Mouse (Mus musculus) limb, embryonic 11.5 days (tissue): ENCODE data around the gene Ppp1r12a. TPM values are rescaled to one million over a fixed set of nuclear protein-coding genes. Genes with fewer than 3 reads are reported as not detected.

ENCODE experiments used
- ATAC-seq: fragments of 200-750 bp; cut with Nextera tagmentation; 2 replicates; pipeline ENCODE4 v1.8.0; 2017; ENCODE audit warnings: low read depth; ENCODE audit not compliant: insufficient number of reproducible peaks, low FRiP score, low TSS enrichment
- DNase-seq: peaks from one replicate; pipeline ENCODE4 v3.0.0-alpha.2; 2015; ENCODE audit warnings: low spot score
- H3K27ac ChIP-seq: fragments of 300-500 bp; sonication (generic); replicated peaks from 2 replicates; pipeline ENCODE4 v1.5.1; 2014; ENCODE audit warnings: low read depth, mild to moderate bottlenecking, low read length
- H3K27me3 ChIP-seq: fragments of 300-500 bp; sonication (generic); 2 replicates; pipeline ENCODE4 v1.6.1; 2014; ENCODE audit warnings: mild to moderate bottlenecking, low read length, mixed read lengths; ENCODE audit not compliant: control insufficient read depth, insufficient read depth
- H3K36me3 ChIP-seq: fragments of 300-500 bp; sonication (generic); 2 replicates; pipeline ENCODE4 v1.6.1; 2014; ENCODE audit warnings: mild to moderate bottlenecking, low read length, moderate library complexity, mixed read lengths; ENCODE audit not compliant: control insufficient read depth, insufficient read depth
- H3K4me1 ChIP-seq: fragments of 300-500 bp; sonication (generic); 2 replicates; pipeline ENCODE4 v1.6.1; 2014; ENCODE audit warnings: low read length, mixed read lengths; ENCODE audit not compliant: control insufficient read depth, insufficient read depth
- H3K4me2 ChIP-seq: fragments of 300-500 bp; sonication (generic); 2 replicates; pipeline ENCODE4 v1.6.1; 2014; ENCODE audit warnings: low read depth, mild to moderate bottlenecking, moderate library complexity; ENCODE audit not compliant: severe bottlenecking
- H3K4me3 ChIP-seq: fragments of 300-500 bp; sonication (generic); 2 replicates; pipeline ENCODE4 v1.5.1; 2014; ENCODE audit warnings: low read depth, low read length
- H3K9ac ChIP-seq: fragments of 300-500 bp; sonication (generic); 2 replicates; pipeline ENCODE4 v1.6.1; 2014; ENCODE audit warnings: mild to moderate bottlenecking, low read length
- H3K9me3 ChIP-seq: fragments of 300-500 bp; sonication (generic); 2 replicates; pipeline ENCODE4 v1.6.1; 2016; ENCODE audit warnings: low read length; ENCODE audit not compliant: control insufficient read depth
- WGBS: fragments of 180-500 bp; shearing (Covaris S2); extraction: QIAGEN DNeasy Blood & Tissue Kit; methylation state at CpG from one replicate; pipeline ENCODE4 v1.1.7; 2014; 5-methylcytosine and 5-hydroxymethylcytosine counted together
- polyA plus RNA-seq: library from polyadenylated mRNA; unstranded; fragments of >200 nt; fragmentation: Nextera tagmentation; extraction: Ambion mirVana; gene quantifications from 2 replicates; pipeline ENCODE4 v1.2.1, GENCODE M21; 2014

The Ppp1r12a gene
- polyA plus RNA-seq, 1 experiment from 2014 or later, result 75.1 TPM

DNA sequence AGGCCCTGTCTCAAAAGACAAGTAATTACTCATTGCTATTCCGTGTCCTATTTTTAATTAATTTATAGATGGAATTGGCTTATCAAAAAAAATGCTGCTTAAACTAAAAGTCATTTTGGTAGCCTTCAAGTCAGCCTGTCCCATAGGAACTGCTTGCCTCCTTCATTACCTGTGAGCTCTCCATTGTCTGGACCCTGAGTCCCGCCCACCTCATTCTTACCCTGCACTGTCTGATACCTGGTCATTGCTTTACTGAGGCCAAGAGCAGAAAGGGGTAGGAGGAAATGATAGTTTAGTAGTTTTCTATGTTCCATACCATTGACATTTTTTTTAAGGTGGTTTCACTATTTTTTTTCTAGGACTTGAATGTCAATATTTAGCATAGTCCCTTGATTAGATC, 121.4 kb downstream of the Ppp1r12a start:
- Histone ChIP-seq H3K4me1 (no peaks in the 10 kb centered on the region), H3K27me3 (no peaks in the 10 kb centered on the region), H3K9ac (no peak overlapping the region), H3K36me3 (0 out of 2 replicates have a peak, but pooled peaks cover 2% of the 10 kb centered on the region), H3K4me3 (no peak overlapping the region), H3K4me2 (no peak overlapping the region), H3K27ac (no peak overlapping the region), H3K9me3 (no peaks in the 10 kb centered on the region)
- ATAC-seq (no peak), DNase-seq (no peak)
- 89% methylated on average over 2 of the region's 2 CpGs for WGBS

DNA sequence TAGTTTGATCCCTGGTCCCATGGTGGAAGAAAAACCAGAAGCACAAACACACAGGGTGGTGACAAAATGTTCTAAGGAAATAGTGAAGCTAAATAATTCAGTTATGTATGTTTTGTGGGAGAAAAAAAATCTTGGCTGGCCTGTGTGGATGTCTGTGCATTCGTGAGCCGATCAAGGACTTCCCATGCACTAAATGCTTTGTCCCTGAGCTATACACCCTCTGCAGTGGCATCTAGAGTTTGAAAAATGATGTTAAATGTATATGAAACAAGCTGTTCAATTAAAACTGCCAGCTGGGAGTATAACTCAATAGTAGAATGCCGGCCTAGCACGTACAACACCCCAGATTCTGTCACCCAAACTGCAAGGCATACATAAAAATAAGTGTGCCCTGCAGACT, 121.8 kb downstream of the Ppp1r12a start:
- Histone ChIP-seq H3K27ac (no peak overlapping the region), H3K9ac (no peak overlapping the region), H3K9me3 (no peaks in the 10 kb centered on the region), H3K36me3 (0 out of 2 replicates have a peak, but pooled peaks cover 2% of the 10 kb centered on the region), H3K4me3 (no peak overlapping the region), H3K4me2 (no peak overlapping the region), H3K27me3 (no peaks in the 10 kb centered on the region), H3K4me1 (no peaks in the 10 kb centered on the region)
- DNase-seq (peak; percentile 12), ATAC-seq (no peak)
- 93% methylated on average over 4 of the region's 4 CpGs for WGBS

GRCm38 (mm10) chr10:108284445-108284844, 122.5 kb downstream of the Ppp1r12a start:
- H3K27ac ChIP-seq, result no peak overlapping the region
- H3K27me3 ChIP-seq, result no peaks in the 10 kb centered on the region
- no peak overlapping the region for H3K4me3 ChIP-seq
- DNase-seq (peak; percentile 14), ATAC-seq (no peak)
- no peak overlapping the region for H3K9ac ChIP-seq
- H3K4me1 ChIP-seq, result no peaks in the 10 kb centered on the region
- H3K36me3 ChIP-seq, result 0 out of 2 replicates have a peak, but pooled peaks cover 2% of the 10 kb centered on the region
- WGBS, result 91% methylated on average over 4 of the region's 4 CpGs
- H3K4me2 ChIP-seq, result no peak overlapping the region
- no peaks in the 10 kb centered on the region for H3K9me3 ChIP-seq

DNA sequence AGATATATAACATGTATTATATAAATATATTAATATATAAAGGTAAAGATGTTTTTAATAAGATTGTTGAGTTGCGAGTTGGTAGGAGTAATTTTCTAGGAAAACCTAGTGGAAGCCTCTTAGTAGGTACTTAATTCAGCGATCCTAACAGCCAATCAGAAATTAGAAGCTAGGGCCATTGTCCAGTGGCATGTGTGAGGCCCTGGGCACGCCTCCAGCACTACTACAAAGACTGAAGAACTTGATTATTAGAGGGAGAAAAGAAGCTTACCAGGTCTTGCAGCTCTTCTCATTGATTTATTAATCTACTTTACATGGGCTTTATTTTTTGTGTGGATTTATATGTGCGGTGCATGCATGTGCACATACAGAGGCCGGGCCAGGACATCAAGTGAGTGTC, 123.0 kb downstream of the Ppp1r12a start:
- H3K9me3 ChIP-seq, result no peaks in the 10 kb centered on the region
- no peaks in the 10 kb centered on the region for H3K36me3 ChIP-seq
- WGBS, result 88% methylated on average over 5 of the region's 5 CpGs
- ATAC-seq (no peak), DNase-seq (peak; percentile 15)
- no peaks in the 10 kb centered on the region for H3K27me3 ChIP-seq
- no peak overlapping the region for H3K4me2 ChIP-seq
- no peak overlapping the region for H3K4me3 ChIP-seq
- no peaks in the 10 kb centered on the region for H3K4me1 ChIP-seq
- no peak overlapping the region for H3K27ac ChIP-seq
- no peak overlapping the region for H3K9ac ChIP-seq

- Histone ChIP-seq H3K4me2 (no peak overlapping the region), H3K4me3 (no peak overlapping the region), H3K36me3 (no peaks in the 10 kb centered on the region), H3K9me3 (no peaks in the 10 kb centered on the region), H3K4me1 (no peaks in the 10 kb centered on the region), H3K27me3 (no peaks in the 10 kb centered on the region), H3K27ac (no peak overlapping the region), H3K9ac (no peak overlapping the region)
- ATAC-seq (no peak), DNase-seq (peak; percentile 8)
- 78% methylated on average over 11 of the region's 11 CpGs for WGBS
Measured at GRCm38 (mm10) chr10:108286658-108287437, 124.9 kb downstream of the Ppp1r12a start.

GRCm38 (mm10) chr10:108287438-108287801, 125.4 kb downstream of the Ppp1r12a start:
- ATAC-seq, result no peak
- H3K9ac ChIP-seq, result no peak overlapping the region
- H3K4me3 ChIP-seq, result no peak overlapping the region

GRCm38 (mm10) chr10:108290046-108290445, 128.1 kb downstream of the Ppp1r12a start:
- Histone ChIP-seq H3K4me3 (no peak overlapping the region), H3K27ac (no peak overlapping the region), H3K9me3 (no peaks in the 10 kb centered on the region), H3K4me1 (no peaks in the 10 kb centered on the region), H3K36me3 (no peaks in the 10 kb centered on the region), H3K4me2 (no peak overlapping the region), H3K27me3 (no peaks in the 10 kb centered on the region), H3K9ac (no peak overlapping the region)
- ATAC-seq (no peak), DNase-seq (peak; percentile 15)
- WGBS, result 97% methylated on average over 13 of the region's 13 CpGs

More at GRCm38 (mm10) chr10:108287438-108287801, 125.4 kb downstream of the Ppp1r12a start:
- Histone ChIP-seq H3K36me3 (no peaks in the 10 kb centered on the region), H3K4me2 (no peak overlapping the region), H3K27ac (no peak overlapping the region), H3K27me3 (no peaks in the 10 kb centered on the region), H3K9me3 (no peaks in the 10 kb centered on the region), H3K4me1 (no peaks in the 10 kb centered on the region)
- DNase-seq, result no peak
- 86% methylated on average over 4 of the region's 4 CpGs for WGBS

DNA sequence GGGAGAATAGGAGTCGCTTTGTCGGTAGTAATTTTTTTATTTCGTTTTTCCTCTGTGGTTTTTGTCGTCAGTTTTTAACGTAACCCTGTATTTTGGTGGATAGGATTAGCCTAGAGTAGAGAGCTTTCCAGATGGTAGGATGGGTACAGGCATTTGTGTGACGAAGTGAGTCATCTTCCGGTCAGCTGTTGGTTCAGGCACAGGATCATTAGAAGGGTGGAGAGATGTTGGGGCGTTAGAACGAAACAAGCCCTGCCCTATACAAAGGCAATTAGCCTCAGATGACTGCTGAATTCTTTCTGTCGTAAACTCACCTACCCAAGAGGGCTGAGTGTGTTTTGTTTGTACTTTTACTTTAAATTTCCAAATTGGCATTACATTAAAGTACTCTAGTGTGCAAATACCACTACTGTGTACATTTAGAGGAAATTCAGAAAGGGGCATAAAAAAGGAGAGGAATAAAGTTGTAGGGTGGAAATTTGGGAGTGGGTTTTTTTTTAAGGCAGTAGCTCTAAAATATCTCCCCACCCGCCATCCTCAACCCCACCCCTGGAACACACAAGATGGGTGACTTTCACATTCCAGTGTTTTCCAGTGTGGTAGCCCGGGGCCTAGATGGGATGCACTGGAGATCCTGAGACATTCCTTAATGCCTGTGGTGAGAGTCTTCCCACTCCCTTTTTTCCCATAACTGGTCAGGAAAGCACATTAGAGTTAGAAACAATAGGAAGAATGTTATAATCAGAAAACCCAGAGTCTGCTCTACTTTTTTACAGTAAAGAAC, 129.9 kb downstream of the Ppp1r12a start:
- H3K4me1 ChIP-seq, result no peaks in the 10 kb centered on the region
- no peaks in the 10 kb centered on the region for H3K9me3 ChIP-seq
- H3K27ac ChIP-seq, result no peak overlapping the region
- DNase-seq (no peak), ATAC-seq (no peak)
- no peak overlapping the region for H3K9ac ChIP-seq
- no peaks in the 10 kb centered on the region for H3K27me3 ChIP-seq
- H3K36me3 ChIP-seq, result no peaks in the 10 kb centered on the region
- H3K4me2 ChIP-seq, result no peak overlapping the region
- WGBS, result 81% methylated on average over 12 of the region's 12 CpGs
- no peak overlapping the region for H3K4me3 ChIP-seq
